Mouse (Mus musculus) thymus, postnatal 4 days (tissue): ENCODE results near the gene Gm10277.

Source experiments
- DNase-seq: peaks from one replicate; pipeline ENCODE4 v3.0.0; 2021

The Gm10277 gene

DNA sequence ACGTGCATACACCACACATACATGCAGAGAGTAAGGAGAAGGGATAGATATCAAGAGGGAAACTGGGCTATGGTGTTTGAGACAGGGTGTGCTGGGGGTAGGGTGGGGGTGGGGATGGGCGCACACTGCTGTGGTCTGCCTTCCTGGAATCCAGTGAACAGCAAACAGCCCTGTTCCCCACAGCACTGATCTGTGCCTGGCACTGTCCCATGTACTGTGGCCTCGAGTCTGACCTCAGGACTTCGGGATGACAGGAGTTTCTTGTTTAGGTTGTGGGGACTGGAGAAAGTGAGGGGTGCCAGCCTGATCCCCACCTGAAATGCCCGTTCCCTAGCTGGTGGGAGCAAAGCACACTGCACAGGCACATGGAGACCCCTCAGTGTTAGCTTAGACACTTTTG, at the start of gene Gm10277:
TSS of gene Gm10277 (minus strand) at position 41 of the 400 bp plus-strand sequence.
- no peak for DNase-seq

DNA sequence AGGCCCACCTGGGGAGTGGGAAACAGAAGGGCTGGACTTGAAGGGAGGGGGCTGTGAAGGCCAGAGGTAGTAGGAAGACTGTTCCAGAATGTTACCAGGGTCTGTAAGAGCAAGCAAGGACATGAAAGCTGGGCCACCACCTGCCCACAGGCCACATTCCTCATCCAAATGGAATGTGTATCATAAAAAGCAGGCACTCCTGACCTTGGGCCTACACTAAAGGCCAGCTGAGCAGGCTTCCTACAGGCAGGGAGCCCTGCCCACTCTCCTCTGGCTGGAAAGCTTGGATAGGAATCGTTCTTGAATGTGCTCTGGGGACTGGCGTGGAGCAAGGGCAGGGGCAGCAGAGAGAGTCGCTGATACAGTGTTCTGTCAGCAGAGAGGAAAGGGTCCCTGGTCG, 49.2 kb upstream of the Gm10277 start:
- DNase-seq = no peak

GRCm38 (mm10) chr11:77836290-77836689, 48.7 kb upstream of the Gm10277 start:
- no peak for DNase-seq

- DNase-seq = peak; percentile 49
Measured at GRCm38 (mm10) chr11:77835109-77835508, 47.6 kb upstream of the Gm10277 start.

DNA sequence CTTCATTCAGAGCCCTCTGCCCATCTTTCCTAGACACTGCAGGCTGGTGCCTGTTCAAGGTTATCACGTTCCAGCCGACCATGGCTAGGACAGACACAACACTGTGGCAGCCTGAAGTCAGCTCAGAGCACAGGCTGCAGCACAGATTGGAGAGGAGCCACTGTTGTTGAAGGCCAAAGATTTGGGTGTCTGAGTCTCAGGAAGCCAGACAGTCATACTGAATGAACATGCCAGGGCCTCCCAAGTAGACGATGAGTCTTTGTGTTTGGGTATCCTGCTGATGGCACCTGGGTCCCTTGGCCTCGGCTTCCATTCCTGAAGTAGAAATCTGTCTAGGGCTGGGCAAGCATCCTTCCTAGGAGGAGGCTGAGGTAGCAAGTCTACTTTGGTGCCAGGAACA, 45.0 kb upstream of the Gm10277 start:
- no peak for DNase-seq

DNA sequence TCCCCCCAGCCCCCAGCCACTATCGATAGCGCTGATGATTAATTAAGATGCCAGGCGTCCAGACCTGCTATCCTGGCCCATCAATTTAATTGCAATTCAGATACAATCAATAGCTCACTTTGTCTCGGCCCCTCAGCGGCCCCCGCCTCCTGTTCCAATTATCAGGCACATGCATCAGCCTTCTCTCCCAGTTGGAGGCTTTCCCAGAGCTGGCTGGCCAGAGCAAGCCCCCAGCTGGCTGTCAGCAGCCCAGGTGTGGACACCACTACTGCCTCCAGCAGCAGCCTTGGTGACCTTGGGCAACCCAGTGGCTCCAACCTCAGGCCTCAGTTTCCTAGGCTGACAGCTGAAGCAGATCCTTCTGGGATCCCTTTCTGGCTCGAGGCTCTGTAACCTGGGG, 43.3 kb upstream of the Gm10277 start:
- no peak for DNase-seq

DNA sequence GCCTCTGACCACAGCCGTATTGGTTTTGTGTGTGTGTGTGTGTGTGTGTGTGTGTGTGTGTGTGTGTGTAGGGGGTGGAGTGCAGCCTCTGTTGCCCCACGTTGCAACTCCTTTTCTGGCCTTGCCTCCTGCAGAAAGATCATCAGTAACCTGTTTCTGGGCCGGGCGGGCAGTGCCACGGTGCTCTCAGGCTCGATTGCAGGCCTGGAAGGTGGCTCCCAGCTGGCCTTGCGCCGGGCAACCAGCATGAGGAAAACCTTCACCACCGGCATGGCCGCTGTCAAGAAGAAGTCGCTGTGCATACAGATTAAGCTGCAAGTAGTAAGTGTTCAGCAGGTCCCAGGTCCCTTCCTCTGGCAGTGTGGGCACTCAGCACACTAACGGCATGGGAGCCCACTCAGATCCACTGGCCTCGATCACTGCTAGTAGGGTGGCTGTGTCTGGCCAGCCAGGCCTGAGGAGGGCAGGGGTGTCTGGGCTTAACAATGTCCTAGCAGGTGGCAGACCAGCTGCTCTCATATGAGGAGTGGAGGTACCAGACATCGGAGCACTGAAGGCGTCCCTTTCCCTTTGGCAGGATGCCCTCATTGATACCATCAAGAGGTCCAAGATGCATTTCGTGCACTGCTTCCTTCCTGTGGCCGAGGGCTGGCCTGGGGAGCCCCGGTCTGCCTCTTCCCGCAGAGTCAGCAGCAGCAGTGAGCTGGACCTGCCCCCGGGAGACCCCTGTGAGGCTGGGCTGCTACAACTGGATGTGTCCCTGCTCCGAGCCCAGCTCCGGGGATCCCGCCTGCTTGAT, 41.7 kb upstream of the Gm10277 start:
- DNase-seq = no peak

DNA sequence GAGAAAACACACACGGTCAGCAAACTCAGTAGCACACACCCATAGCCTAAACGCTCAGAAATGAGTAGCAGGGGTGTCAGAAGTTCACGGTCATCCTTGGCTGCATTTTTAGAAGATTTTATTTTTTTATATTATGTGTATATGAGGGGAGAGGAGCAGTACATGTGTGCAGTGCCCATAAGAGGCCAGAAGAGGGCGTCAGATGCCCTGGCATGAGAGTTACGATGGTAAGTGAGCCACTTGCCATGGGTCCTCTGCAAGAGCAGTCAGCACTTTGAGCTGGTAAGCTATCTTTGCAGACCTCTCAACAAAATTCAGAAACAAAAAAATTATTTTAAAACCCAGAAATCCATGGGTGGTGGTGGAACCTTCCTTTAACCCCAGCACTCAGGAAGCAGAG, 40.6 kb upstream of the Gm10277 start:
- no peak for DNase-seq

DNA sequence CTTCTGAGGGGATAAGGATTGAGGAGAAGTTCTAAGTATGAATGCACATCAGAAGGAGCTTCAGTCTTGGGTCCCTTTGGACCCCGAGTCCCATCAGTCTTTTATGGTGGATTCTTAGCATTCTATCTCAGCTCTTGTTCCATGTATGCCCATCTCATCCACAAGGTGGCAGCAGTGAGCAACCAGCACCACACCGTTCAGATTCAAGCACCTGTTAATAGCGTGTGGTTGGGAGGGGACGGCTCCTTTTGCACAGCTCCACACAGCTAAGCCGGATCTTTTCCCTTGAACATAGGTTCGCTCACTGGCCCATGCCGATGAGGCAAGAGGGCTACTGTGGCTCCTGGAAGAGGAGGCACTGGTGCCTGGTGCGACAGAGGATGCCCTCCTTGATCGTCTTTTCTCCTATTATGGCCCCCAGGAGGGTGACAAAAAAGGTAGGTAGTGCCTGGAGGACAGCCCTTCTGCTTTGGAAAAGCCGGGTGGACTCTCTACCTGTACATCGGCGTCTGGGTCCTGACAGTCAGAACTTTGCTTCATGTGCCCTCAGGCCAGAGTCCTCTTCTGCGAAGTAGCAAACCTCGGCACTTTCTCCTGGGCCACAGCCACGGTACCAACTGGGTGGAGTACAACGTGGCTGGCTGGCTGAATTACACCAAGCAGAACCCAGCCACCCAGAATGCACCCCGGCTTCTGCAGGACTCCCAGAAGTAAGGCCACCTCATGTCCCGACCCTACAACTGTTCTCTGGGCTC, 39.9 kb upstream of the Gm10277 start:
- peak; percentile 87 for DNase-seq

GRCm38 (mm10) chr11:77826311-77826710, 38.8 kb upstream of the Gm10277 start:
- no peak for DNase-seq

DNA sequence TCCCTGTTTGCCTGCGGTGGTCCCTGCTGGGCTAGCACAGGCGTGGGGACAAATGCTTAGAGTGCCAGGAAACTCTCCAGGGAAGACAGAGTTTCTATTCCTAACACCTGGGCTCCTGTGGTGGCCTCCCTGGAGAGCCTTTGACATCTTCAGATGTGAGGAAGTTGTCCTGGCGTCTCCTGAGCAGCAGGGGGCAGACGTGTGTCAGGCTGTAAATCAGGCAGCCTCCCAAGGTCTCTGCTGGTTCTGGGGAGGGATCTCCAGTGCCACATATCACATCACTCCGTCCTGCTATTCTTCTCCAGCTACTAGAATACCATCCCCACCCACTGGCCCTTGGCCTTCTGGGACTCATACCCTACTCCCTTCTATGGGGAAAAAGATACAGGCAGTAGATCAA, 38.3 kb upstream of the Gm10277 start:
- DNase-seq = peak; percentile 85

- peak; percentile 85 for DNase-seq
Measured at GRCm38 (mm10) chr11:77822781-77823180, 35.2 kb upstream of the Gm10277 start.

DNA sequence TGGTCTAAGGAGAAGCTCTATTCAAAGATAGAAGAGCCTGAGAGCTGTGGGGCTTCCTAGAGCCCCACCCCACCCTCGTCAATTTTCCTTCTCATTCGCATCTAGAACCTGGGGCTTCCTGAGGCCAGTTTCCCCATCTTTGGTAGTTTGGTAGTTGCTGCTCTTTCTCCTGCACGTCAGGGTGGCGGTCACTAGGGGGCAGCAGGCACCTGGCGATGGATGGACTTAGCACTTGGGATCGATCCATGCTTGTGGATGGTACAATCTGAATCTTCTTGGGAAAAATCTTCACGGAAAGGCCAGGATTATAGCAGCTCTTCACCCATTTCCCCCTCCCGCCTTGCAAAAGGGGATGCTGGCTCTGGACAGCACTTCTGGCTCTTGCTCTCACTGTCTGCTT, 34.1 kb upstream of the Gm10277 start:
- DNase-seq = peak; percentile 69

DNA sequence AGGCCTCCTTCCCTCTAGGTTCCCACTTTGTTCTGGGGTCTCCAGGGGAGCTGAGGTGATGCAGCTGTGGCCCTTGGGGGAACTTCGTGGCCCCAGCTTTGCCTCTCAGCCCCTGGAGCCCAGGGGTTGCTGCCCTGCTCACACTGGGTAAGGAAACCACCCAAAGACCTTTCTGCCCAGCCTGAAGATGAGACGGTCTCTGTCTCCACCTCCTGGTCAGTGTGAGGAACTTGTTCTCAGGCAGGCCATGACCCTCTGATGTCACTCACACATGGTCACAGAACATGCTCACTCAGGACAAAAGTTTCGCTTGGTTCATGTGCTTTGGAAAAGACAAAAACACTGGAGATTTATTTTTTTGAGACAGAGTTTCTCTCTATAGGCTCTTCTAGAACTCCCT, 28.5 kb upstream of the Gm10277 start:
- DNase-seq = peak; percentile 87

DNA sequence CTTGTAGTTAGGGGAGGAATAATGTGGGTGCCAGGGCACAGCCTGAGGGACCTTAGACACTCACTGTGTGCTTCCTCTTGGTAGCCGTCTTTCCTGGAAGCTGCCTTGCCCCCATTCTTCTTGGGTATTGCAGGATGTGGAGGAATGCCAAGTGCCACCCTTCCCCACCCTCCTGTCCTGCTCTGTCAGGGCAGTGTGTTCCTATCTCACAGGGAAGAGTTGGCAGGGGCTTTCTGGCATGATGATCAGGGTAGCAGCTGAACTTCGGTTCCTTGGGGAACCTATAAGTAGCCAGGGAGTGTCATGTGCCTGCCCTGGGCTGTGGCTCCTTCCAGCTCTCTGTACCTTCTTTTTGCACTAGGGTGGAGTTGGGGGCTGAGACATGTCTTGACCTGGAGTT, 26.4 kb upstream of the Gm10277 start:
- no peak for DNase-seq

DNA sequence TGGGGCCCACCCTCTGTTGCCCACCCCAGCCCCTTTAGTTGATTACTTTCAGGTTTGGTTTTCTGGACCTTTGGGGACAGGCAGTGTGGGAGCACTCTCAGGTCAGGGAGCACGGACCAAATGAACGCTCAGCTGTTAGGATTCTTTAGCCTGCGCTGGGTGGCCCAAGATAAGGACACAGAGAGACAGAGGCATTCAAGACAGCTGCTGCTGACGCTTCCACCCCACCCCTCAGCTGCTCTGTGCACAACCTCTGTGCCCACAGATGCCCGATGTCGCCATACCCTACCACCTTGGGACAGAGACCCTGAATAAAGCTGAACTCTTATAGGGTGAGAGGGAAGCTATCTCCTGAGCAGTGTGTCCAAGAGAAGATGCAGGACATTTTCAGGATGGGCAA, 22.5 kb upstream of the Gm10277 start:
- no peak for DNase-seq

DNA sequence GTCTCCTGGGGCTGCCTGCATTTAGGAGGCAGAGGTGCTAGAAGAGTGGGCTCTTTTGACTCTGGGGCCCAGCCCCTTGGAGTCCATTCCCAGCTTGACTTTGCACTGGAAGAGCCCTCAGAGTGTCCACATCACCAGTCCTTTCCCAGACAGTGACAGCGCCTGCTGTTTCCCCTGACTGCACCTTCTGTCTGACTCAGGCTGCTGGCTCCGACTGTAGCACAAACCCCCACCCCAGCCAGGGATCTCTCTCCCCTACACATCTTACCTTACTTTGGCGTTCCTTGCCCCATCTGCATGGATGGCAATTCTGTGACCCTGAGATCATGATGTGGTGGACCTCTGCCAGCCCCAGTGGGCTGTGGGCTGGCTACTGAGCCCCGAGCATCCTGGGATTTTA, 21.7 kb upstream of the Gm10277 start:
- DNase-seq = no peak

GRCm38 (mm10) chr11:77808051-77808465, 20.5 kb upstream of the Gm10277 start:
- DNase-seq = no peak

DNA sequence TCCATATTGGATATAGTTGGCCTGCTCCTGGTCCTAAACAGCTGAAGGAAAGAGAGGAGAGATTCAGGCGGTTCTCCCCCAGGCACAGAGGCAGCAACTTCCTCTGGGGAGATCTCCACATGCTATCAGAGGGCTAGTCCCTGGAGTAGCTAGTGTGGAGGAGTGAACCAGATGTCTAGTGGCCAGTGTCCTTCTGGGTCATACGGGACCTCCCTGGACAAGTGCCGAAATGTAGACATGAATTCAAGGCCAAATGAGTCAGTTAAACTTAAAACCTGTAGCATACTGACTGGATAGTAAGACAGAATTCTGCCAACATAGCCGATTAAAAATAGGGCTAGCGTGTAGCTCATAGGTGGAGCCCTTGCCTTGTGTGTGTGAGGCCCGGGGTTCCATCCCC, 19.3 kb upstream of the Gm10277 start:
- no peak for DNase-seq

DNA sequence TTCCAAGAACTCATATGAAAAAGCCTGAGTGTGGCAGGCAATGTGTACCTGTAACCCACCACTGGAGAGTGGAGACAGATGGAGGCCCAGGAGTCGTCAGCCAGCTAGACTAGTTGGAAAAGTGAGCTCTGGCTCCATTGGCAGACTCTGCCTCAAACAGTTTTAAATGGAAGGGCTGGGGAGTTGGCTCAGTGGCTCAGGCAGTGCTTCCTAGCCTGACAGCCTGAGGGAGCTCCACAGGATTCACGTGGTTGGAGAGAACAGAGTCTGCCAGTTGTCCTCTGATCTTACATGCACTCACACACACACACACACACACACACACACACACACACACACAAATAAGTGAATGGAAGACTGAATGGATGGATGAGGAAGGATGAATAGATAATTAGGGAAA, 18.7 kb upstream of the Gm10277 start:
- DNase-seq = no peak

DNA sequence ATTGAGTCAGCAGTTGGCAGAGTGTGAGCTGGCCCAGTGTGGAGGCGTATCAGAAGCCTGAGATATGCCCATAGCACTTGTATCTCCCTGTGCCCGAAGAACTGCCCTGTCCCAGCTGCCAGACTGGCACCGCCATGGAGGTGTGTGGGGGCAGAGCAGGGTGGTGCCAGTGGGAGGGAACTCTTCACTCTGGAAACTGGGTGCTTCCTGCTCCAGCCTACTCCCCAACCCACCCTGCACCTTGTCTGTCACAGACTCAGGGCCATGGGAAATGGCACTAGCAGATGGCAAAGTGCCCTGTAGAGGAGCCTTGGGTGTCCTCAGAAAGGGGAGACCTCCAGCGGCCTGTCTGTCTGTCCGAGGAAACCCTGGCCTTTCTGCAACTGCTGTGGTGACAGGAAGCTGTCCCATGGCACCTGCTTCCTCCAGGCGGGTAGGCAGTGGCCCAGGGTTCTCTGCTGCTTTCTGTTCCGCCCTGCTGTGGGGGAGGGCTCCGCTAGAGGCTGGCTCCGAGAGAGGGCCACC, 14.9 kb upstream of the Gm10277 start:
- DNase-seq = peak; percentile 80

DNA sequence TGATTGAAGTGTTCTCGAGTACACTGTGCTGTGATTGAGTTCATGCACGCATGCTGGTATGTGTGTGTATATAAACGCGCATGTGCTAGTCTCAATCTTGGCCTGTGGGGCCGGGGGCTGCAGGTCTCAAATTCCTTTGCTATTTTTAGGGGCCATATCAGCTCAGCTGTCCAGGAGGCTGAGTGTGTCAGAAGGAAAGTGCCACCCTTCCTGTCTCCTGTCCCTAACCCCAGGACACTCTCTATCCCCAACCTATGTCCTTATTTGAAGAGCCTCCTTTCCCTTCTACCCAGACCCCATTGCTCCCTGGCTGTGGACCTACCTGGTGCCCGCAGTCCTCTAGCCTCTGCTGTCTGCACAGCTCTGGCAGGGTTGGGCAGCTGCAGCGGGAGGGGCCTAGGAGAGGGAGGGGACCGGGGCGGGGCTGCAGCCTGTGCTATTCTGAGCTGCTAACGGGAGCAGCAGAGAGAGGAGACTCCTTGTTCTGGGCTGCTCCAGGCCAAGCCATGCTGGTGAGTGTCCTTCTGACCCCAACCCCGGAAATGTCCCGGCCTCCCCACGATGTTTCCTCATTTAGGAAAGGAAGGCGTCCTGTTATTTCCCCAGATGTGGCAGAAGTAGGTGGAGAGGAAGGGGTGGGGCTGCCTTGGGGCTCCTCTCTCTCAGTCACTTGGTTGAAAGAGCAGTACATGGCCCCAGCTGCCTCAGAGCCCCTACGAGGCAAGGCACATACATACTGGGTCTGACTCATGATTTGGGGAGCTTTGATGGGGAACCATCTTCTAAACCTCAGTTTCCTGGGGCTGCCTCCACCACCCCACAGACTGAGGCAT, 13.5 kb upstream of the Gm10277 start:
- peak; percentile 85 for DNase-seq

DNA sequence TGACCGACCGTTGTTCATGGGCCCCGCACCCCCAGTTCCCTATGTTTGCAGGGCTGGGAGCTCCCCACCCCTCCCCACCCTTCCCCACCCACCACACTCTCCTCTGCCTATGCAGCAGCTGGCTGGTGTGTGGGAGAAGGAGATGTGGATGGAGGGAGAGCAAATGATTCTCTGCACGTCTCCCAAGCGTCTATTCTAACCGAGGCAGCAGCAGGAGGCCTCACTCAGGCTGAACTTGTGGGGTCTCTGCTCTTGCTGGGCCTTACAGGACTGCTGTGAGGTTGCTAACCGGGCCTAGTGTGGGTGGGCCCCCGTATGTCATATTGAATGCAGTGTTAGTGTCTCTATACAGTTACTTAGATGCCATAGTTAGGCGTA, 12.9 kb upstream of the Gm10277 start:
- DNase-seq = no peak
